Mouse (Mus musculus) liver (tissue): ENCODE measurements around the gene Pald1.

Experiments used
- DNase-seq: peaks from one replicate; pipeline ENCODE4 v3.0.0-alpha.2; 2020; ENCODE audit warnings: mixed read lengths

The Pald1 gene

DNA sequence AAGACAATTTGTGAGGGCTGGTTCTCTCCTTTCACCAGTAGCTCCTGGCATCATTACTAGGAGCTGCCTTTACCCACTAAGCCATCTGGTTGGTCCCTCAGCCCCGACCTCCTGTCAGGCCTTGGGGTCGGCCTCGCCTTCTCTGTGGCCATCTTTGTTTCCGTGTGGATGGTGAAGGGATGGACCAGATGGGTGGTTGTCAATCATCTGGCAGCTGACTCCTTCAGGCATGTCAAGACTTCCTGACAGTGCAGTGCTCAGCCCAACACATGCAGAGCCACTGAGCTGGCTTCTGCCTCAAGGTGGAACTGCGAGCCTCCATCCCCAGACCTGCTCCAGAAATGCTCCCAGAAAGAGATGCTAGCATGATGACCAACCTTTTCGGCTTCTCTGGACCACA lies 18.9 kb downstream of the Pald1 start:
- DNase-seq = no peak

DNA sequence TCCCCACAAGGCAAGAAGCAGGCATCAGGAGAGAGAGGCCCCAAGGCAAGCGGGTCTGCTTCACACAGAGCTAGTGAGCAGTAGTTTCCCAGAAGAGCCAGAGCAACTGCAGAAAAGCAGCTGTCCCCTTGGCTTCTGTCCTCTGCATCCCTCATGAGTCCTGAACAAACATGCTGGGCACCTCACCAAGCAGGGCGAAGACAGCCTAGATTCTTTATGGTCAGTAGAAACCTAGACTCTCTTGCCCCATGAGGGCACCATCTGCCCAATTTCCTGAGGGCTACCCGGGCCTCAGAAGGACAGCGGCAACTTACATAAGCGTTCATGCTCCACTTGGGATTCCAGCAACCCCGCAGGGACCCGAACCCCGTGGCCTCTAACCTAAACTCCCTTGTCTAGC lies 20.3 kb downstream of the Pald1 start:
- no peak for DNase-seq

DNA sequence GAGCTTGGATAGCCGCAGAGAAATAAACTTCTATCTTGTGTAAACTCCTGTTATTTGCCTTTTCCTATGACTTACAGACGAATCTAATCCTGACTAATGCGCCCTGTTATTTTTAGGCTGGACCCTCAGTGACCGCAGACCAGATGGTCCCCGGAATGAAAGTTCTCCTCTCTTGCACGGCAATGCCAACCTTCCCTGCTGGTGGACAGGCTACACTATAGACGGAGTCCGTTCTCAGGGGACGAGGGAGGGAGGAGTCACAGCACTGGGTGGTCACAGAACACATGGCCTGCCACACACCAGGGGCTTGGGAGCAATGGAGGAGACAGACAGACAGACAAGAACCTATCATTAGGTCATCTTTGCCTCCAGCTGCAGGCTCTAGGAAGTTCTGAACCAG lies 20.8 kb downstream of the Pald1 start:
- DNase-seq = no peak

DNA sequence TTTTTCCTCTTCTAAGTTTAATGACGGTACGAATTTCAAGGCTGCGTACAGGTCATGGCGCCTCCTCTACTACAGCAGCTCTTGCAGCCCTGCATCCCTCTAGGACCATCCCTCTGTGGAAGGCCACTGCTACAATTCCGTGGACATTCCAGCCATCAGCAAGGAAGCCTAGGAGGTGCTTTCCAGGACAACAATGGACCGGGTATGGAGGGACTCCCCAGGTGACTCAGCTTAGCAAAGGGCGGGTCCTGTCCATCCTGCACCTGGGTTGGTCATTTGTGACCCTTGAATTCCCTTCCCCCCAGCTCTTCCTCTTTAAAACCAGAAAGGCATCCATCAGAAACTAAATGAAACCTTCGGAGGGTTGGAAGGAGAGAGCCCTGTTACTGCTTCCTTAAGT lies 22.7 kb downstream of the Pald1 start:
- no peak for DNase-seq

DNA sequence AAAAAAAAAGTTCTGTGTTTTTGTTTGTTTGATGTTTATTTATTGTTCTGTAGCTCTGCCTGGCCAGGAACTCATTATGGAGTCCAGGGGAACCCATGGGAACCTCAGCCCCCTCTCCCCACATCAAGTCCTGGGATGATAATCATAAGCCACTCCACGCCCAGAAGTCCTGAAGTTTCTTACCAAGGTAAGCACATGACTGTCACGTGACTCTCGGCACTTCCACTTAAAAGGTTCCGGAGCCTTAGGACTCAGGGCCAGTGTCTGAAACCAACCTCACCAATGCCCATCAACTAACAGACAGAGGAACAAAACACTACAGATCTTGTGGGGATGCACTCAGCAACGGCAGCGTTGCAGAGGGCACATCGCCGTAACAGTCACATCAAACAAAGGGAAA lies 23.9 kb downstream of the Pald1 start:
- DNase-seq = no peak

DNA sequence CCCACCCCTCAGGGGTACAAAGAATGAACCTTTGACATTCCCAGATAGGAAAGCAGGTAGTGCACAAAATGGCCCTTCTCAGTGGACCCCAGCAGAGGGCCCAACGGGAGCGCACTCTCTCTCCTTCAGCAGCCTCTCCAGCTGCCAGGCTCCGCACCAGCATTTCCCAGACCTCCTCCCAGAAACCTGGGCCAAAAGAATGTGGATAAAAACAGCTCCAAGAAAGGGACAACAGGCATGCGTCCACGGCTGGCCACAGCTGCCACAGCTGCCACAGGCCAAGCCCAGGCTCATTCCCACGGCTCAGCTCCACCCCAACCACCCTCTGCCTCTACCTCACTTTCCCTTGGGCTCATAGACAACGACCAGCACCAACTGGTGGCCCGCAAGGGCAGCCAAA lies 25.7 kb downstream of the Pald1 start:
- DNase-seq = no peak

DNA sequence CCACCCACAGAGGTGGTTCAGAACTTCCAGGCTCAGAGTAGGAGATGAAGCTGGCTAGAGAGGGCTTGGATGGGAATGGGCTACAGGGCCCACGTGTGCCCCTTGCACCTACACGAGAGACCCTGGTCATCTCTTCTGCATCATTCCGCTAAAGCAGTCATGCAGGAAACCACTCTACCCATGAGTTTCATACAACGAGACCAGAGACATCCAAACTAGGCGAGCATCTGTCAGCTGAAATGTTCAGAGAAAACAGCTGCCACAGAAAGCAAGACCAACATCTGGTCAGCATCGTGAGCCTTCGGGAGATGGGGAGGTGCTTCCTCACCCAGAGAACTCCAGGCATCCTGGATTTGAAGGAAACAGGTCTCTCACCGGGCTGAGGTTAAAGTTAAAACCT lies 26.8 kb downstream of the Pald1 start:
- DNase-seq = no peak

DNA sequence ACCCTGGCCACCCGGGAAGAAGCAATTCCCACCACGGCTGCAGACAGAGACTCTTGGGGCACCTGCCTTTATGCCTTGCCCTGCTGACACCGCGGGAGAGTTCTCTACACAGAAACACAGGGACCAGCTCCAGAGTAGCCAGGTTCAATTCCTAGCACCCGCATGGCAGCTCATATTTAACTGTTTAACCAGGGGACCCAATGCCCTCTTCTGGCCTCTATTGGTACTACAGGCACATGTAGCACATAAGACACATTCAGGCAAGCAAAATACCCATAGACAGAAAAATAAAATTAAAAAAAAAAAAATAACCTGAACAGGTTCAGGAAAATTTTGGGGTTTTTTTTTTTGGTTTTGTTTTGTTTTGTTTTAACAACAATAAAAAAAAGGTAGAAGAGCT lies 27.2 kb downstream of the Pald1 start:
- no peak for DNase-seq

DNA sequence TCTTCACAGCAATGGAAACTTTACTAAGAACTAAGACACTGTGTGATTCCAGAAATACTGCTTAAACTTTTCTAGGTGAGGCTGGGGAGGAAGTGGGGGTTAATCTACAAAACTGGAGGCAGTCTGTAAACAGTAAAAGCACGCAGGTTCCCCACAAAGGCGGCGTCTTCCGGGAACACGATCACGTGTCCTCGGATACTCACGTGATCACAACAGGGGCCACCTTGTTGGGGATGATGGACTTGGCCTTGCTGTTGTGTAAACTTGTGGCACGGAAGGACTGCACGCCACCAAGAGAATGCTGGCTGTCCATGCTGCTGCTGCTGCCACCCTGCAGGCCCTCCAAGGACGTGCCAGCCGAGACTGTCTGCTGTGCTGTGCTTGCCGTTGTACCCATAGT lies 27.7 kb downstream of the Pald1 start:
- no peak for DNase-seq

DNA sequence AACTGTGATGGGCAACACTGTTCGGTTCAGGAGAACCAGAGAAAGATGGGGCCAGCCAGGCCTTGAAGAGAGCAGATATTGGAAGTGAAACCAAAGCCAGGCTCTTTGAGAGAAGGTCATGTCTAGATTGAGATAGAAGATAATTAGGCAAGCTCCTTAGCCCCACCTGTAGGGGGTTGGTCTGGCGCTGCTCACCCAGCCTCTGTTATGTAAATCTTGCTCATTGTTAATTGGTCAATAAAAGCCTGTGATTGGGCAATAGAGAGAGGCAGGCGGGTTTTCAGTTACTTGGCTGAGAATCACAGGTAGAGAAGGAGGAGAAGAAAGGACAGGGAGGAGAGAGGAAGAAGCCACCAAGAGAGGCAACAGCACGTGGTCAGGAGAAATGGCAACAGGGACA lies 32.1 kb downstream of the Pald1 start:
- no peak for DNase-seq

DNA sequence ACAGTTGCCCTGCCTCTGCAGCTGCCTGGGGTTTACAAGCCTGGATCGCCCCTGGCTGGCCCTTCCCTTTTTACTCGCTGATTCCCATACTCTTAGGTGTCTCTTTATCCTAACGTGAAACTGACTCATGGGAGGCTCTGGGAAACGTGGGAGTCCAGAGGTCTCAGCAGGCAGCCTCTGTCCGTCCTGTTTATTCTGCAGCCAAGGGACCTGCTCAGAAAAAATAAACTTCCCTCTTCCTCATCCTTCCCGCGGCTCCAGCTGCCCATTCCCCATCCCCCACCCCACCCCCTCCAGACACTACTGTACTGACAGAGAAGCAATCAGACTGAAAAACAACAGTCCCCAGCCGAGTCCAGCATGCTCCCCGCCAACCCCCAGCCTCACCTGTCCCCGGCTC lies 37.0 kb downstream of the Pald1 start:
- DNase-seq = no peak

DNA sequence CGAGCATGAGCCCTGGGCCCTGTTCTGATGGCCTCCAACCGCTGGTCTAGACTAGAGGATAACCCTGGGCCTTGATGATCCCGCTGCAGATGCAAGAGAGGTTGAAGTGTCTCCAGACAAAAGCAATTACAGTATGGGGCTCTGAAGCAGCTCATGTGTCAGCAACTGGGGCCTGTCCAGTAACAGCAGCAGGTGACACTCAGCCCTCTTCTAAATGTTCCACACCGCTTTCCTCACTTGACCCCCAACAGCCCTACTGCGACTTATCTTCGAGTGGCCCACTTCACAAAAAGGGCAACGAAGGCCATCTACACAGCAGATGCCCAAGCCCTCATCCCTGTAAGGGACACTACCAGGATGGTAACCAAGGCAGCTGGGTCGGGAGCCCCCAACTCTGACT lies 38.2 kb downstream of the Pald1 start:
- no peak for DNase-seq

DNA sequence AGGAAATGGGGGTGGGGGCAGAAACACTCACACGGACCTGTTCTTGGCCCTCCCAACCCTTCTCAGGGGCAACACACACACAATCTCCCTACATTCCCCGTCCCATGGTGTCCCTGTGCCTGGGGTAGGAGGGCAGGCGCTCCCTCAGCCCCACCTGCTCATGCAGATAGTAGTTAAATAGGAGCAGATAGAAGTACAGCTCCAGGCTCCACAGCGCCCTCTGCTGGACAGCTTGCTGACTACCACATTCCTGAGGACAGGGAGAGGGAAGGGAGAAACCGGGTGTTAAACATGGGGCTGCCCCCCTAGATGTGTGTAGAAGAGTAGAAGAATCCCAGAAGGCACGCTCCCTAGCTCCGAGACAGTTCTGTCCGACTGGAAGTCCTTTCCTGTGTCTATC lies 39.4 kb downstream of the Pald1 start:
- DNase-seq = peak; percentile 72

DNA sequence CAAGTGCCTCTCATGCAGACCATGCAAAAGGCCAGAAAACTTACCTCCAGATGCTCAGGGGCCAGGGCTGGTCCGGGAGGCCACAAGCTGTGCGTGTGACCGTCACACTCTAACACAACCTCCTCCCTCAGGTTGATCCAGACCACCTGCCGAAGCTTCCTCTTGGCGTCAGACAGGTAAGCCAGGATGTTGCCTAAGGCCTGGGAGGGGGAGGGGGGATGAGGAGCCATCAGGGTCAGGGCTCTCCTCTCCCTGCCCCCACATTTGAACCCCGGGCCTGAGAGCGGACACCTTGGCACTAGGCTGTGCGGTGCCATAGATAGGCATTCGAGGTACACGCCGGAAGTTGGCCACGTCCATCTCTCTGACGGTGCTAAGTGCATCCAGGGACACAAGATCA lies 40.6 kb downstream of the Pald1 start:
- no peak for DNase-seq

DNA sequence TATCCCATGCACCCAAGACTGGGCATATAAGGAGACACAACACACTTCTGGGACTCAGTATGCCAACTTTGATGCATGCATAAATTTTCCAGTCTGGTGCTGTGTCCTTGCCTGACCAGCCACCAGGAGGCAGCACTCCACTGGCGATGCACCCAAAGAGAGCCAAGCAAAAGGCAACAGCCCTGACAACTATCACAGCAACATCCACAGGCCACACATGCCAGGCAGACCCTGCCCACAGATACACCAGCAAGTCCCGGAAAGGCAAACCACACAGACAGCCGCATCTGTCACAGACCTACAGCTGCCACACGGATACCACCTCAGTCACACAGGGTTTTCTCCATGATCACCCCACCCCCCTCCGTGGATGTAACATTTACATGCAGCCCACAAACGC lies 41.8 kb downstream of the Pald1 start:
- peak; percentile 56 for DNase-seq

DNA sequence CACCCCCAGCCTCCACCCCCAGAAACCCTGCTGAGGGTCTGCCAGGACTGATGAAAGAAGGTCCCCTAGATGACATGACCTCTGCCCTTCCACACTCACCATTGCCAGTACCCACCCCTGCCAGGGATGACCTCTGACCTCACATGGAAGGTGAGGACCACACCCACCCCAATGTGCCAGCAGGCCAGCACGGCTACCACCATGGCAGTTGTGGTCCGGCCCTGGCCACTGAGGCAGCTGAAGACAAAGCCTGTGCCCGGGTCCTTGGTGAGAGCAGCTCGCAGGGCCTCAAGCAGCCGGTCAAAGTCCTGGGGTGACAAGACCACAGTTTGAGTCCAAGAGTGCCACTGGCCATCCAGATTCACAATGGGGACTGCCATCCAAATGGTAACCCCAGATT lies 42.3 kb downstream of the Pald1 start:
- no peak for DNase-seq

DNA sequence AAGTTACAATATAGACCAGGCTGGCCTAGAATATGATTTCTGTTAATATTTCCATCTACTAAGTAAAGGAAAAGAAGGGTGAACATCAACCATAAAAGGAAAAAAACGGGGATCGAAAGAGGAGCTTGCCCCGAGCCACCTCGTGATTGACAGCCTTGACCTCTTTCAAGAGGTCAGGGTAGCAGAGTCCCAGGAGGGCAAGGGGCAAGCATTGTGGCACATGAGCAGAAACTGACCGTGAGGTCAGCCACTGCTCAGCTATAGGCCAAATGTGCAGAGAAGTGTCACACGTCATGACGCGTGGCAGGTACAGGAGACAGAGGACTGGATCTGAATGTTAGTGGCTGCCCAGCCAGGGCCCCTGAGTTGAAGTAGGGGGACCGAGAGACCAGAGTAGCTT lies 43.1 kb downstream of the Pald1 start:
- peak; percentile 28 for DNase-seq

DNA sequence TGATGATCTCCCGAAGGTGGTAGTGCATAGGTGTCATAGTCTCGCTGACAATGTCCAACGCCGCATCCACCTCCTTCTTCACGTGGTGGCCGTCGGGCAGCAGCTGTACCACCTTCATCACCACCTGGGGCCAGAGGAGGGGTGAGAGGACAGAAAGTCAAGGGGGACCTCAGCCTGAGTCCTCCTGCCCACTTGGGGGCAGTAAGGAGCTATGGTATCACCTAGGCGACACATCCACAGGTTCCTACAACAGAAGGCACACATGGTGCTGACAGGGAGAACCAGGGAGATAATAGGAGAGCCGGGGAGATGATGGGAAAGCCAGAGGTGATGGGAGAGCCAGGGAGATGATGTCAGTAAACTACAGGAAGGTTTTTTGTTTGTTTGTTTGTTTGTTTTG lies 44.1 kb downstream of the Pald1 start:
- DNase-seq = no peak

DNA sequence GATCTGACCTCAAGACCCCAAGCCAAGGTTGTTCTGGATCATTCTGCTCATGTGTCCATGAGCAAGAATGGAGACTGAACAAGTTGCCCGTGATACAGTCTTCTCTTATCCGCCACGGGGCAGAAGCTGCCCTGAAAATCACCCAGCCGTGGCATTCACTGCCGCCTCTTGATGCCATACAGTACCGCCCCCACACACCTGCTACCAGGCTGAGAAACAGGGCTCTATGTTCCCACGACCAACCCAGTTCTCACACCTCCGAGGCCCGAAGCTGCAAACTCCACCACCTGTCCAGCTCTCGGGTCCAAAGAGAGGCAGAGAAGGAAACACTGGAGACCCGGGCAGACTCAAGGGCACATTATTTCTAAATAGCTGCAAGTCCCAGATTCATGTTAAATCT lies 45.7 kb downstream of the Pald1 start:
- no peak for DNase-seq

DNA sequence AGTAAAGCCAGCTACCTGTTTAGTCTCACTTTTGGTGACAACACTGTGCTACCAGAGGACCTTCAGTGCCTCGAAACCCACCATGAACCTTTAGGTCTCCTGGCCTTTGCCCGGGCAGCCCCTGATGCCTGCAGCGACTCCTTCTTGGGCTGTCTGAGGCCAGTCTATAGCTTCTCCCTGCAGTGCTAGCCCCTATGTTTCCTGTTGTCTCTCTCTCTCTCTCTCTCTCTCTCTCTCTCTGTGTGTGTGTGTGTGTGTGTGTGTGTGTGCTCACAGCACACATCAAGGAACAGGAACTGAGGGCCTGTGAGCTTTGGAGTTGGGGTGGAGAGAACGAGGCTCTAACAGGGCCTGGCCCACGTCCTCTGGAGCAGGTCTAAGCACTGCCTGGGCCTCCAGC lies 46.7 kb downstream of the Pald1 start:
- no peak for DNase-seq

DNA sequence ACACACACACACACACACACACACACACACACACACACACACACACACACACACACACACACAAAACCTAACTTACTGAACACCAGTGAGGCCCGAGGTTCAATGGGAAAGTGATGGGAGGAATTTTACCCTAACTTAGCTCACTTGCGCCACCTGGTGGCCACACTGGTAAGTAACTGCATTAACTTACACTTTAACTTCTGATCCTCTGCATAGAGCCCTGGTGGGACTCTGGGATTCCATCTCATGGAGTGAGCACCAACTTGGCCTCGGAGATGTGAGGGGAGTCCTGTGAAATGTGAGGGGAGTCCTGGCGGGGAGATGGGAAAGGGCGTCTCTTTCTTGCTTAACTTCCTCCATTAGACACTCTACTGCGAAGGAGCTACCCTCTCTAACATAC lies 47.2 kb downstream of the Pald1 start:
- DNase-seq = peak; percentile 81

DNA sequence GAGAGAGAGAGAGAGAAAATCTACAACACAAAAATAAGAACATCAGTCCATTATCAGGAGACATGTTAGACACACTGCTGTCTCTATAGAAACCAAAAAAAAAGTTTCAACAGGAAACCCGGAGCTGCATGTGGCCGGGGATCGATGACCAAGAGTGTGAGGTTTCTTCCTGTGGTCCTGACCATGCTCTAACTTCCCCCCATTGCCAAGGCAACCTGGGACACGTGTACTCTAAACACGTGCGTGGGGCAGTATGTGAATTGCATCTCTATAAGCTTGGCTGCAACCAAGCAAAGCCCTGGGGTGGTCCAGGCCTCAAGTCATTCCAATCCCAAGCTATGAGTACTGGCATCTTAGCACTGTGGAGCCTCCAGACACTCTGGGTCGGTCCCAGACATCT lies 48.8 kb downstream of the Pald1 start:
- no peak for DNase-seq

DNA sequence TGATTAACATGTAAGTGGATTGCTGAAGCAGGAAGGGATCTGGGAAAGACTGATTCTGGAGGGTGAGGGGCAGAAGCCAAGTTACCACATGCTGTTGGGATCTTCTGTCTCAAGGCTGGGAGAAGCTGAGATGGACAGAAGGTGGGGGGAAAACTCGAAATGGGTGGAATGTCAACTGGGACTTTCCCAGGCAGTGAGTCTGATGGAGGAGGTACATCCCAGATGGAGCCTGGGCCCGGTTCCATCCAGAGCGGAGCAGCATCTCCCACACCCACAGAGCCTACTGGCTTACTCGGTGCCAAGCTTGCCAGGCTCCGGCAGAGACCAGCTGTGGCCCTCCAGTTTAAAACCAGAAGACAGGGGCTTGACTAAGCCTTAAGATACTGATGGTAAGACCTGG lies 52.3 kb downstream of the Pald1 start:
- no peak for DNase-seq

DNA sequence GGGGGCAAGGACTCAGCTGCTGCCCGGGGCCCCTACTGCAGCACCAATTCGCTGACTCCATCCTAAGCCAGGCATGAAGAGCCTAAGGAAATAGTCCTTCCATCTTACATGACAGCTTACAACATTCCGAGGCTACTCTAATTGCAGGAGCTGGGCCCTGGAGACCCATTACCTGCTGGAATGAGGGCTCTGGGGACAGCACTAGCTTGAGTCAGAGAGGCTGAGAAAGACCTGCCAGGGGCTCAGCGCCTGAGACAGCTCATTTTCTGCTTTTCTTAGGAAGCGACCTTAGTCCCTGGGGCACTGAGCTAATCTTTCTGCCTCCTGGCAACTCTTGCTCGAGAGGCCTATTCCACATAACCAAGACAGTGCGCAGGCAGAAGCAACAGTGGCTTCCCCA lies 54.4 kb downstream of the Pald1 start:
- no peak for DNase-seq

DNA sequence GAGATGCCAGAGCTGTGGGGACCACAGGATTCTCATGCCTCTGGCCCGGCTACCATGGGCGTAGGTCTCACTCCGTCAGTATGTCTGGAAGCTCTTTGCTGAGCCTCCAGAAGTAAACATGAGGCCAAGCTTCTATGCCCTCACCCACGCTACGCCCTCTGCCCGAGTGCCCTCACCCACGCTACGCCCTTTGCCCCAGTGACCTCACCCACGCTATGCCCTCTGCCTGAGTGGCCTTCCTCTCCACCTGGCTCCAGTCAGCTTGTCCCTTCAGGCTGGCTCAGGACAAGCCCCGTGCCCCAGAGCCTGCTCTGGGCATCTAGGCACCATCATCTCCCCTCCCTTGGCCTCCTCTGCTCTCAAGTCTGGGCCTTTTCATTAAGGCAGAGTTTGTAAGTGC lies 55.8 kb downstream of the Pald1 start:
- no peak for DNase-seq

DNA sequence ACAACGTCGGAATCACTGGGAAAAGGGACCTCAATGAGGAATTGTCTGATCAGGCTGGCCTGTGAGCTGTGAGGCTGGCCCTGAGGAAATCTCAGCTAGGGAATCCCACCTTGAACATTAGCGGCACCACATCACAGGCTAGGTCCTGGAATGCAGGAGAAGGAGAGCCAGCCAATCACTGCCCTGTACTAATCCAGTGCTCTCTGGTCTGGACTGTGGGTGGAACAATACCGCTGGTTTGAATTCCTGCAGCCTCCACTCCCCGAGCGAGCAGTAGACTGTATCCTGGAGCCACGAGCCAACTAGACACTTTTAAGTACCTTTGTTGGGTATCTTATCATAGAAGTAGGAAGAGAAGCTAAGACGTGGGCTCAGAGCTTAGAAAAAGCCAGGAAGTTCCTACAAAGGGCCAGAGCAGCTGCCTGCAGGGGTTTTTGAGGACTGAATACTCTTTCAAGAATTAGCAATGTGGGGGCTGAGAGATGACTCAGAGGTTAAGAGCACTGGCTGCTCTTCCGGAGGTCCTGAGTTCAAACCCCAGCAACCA lies 57.5 kb downstream of the Pald1 start:
- no peak for DNase-seq
